Mouse (Mus musculus): ENCODE data around the gene Sh3bgrl2.
A peak's percentile ranks its signal among the peaks of the same experiment; 100 is the strongest.

The Sh3bgrl2 gene

GRCm38 (mm10) chr9:83628669-83629612 is 80.8 kb downstream of the Sh3bgrl2 start:
- no peak for DNase-seq (ENCODE audit: low spot score)

- no peak for DNase-seq (ENCODE audit: low spot score)
These were observed 82.2 kb downstream of the Sh3bgrl2 start for GRCm38 (mm10) chr9:83630341-83630740.

GRCm38 (mm10) chr9:83631920-83632319 is 83.8 kb downstream of the Sh3bgrl2 start:
- no peak for DNase-seq (ENCODE audit: low spot score)

GRCm38 (mm10) chr9:83634703-83635102 is 86.6 kb downstream of the Sh3bgrl2 start:
- DNase-seq (ENCODE audit: low spot score): no peak

GRCm38 (mm10) chr9:83635997-83636396 is 87.9 kb downstream of the Sh3bgrl2 start:
- no peak for DNase-seq (ENCODE audit: low spot score)

GRCm38 (mm10) chr9:83643139-83643538 is 95.0 kb downstream of the Sh3bgrl2 start:
- DNase-seq (ENCODE audit: low spot score): no peak

GRCm38 (mm10) chr9:83643833-83644232 is 95.7 kb downstream of the Sh3bgrl2 start:
- DNase-seq (ENCODE audit: low spot score): no peak

GRCm38 (mm10) chr9:83646215-83646614 is 98.1 kb downstream of the Sh3bgrl2 start:
- DNase-seq (ENCODE audit: low spot score): no peak

GRCm38 (mm10) chr9:83646691-83647090 is 98.6 kb downstream of the Sh3bgrl2 start:
- no peak for DNase-seq (ENCODE audit: low spot score)

- no peak for DNase-seq (ENCODE audit: low spot score)
These were observed 100.0 kb downstream of the Sh3bgrl2 start for GRCm38 (mm10) chr9:83647919-83648705.

- DNase-seq (ENCODE audit: low spot score): no peak
These were observed 100.6 kb downstream of the Sh3bgrl2 start for GRCm38 (mm10) chr9:83648733-83649132.

GRCm38 (mm10) chr9:83652015-83652414 is 103.9 kb downstream of the Sh3bgrl2 start:
- no peak for DNase-seq (ENCODE audit: low spot score)

GRCm38 (mm10) chr9:83652590-83653172 is 104.6 kb downstream of the Sh3bgrl2 start:
- DNase-seq (ENCODE audit: low spot score): no peak

- DNase-seq (ENCODE audit: low spot score): no peak
These were observed 106.5 kb downstream of the Sh3bgrl2 start for GRCm38 (mm10) chr9:83654601-83655000.

- DNase-seq (ENCODE audit: low spot score): peak; percentile 16
These were observed 109.0 kb downstream of the Sh3bgrl2 start for GRCm38 (mm10) chr9:83656960-83657651.

- no peak for DNase-seq (ENCODE audit: low spot score)
These were observed 109.5 kb downstream of the Sh3bgrl2 start for GRCm38 (mm10) chr9:83657652-83658002.

GRCm38 (mm10) chr9:83659081-83659480 is 111.0 kb downstream of the Sh3bgrl2 start:
- no peak for DNase-seq (ENCODE audit: low spot score)

- no peak for DNase-seq (ENCODE audit: low spot score)
These were observed 113.7 kb downstream of the Sh3bgrl2 start for GRCm38 (mm10) chr9:83661811-83662210.

- DNase-seq (ENCODE audit: low spot score): no peak
These were observed 116.1 kb downstream of the Sh3bgrl2 start for GRCm38 (mm10) chr9:83663981-83664897.

- peak; percentile 8 for DNase-seq (ENCODE audit: low spot score)
These were observed 116.8 kb downstream of the Sh3bgrl2 start for GRCm38 (mm10) chr9:83664951-83665350.

GRCm38 (mm10) chr9:83667031-83667430 is 118.9 kb downstream of the Sh3bgrl2 start:
- no peak for DNase-seq (ENCODE audit: low spot score)

Data from yolk sac, embryonic 10.5 days (tissue).